Mouse (Mus musculus): ENCODE data around the gene Kcnip1. TPM values are rescaled to one million over a fixed set of nuclear protein-coding genes. Genes with fewer than 3 reads are reported as not detected.

The Kcnip1 gene
- total RNA-seq (2021) = not detected
- long read RNA-seq, experiment 1 = 0 reads
- long read RNA-seq, experiment 2 = 0 reads

DNA sequence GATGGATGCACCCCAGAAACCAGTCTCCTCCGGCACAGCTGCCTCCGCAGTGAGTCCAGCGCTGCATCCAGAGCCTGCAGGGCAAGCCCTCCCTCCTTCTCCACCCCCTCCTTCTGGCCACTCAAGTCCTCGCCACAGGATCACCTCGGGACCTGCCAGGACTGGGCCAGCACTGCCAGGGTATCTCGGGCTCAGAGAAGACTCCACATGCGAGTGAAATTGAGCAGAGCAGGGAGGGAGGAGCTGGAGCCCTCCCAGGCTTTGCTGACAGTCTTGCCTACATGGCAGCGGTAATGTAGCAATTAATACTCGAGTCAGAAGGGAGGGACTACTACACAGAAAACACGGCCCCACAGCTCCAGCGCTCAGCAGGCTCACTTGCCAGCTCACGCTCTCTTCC lies at the start of gene Kcnip1:
Gene Kcnip1 (minus strand): TSS at position 215 of the 400 bp plus-strand sequence.
- peak; percentile 77 for DNase-seq

GRCm38 (mm10) chr11:34040061-34040460 lies 47.1 kb upstream of the Kcnip1 start:
- DNase-seq = no peak

GRCm38 (mm10) chr11:34035909-34036658 lies 43.1 kb upstream of the Kcnip1 start:
- DNase-seq = no peak

- DNase-seq = no peak
Measured at GRCm38 (mm10) chr11:34034794-34035193, 41.8 kb upstream of the Kcnip1 start.

DNA sequence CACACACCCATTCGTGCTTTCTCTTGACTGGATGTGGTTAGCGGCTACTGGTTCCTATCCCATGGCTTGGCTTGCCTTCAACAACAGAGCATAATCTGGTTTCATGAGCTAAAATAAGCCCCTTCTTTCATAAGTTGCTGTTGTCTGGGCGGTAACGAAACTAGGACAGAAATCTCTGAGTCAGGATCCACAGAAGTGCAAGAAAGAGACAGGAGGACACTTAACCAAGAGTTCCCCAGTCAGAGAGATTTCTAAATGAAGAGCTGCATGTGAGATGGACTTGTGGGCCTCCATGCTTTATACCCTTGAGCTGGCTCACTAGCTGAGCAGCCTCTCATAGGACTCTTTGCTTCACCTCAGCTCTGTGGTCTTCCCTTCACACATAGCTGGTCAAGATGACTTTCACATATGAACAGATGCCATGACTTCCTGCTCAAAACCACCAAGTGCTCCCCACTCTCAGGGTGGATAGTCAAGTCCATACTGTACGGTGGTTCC lies 41.1 kb upstream of the Kcnip1 start:
- no peak for DNase-seq

GRCm38 (mm10) chr11:34031015-34031805 lies 38.3 kb upstream of the Kcnip1 start:
- no peak for DNase-seq

DNA sequence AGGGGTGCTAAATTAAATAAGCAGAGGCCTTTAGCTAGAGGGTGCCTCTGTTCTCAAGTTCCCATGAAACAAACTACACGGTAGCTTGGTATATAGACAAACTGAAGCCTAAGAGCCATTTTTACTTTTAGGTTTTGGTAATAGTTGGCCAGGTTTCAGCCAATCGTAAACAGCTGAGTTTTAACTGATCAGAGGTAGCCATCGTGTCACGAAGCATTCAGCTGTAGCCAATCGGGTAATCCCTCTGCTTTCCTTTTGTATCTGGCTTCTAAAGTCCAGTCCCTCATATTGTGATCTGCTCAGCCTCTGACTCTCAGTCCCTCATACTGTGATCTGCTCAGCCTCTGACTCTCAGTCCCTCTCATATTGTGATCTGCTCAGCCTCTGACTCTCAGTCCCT lies 36.7 kb upstream of the Kcnip1 start:
- no peak for DNase-seq

- no peak for DNase-seq
Measured at GRCm38 (mm10) chr11:34025091-34025490, 32.1 kb upstream of the Kcnip1 start.

DNA sequence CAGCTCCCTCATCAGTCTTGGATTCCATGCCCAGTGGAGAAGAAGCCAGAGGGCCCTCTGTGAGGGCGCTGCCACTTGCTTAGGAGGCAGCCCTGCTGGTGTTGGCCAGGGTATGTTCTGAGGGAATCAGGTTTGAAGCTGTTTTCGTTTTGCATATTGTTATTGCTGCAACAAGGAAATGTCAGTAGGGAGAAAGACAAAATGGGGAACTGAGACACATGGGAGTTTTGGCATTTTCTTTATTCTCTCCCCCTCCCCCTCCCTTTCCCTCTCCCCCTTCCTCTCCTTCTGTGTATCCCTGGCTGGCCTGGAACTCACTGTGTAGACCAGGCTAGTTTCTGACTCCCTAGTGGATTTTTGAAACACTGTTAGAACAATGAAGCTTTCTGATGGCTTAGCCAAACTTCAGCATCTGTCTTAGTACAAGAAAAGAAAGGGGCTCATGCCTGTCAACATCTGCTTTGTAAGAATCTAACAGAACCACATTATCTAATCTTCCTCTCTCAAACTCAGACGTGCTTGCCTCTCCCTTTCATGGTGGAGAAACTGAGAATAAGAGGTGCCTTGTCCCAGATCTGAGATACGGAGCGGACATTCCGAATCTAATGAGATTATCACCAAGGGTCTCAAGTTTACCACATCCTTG lies 19.2 kb upstream of the Kcnip1 start:
- DNase-seq = no peak

DNA sequence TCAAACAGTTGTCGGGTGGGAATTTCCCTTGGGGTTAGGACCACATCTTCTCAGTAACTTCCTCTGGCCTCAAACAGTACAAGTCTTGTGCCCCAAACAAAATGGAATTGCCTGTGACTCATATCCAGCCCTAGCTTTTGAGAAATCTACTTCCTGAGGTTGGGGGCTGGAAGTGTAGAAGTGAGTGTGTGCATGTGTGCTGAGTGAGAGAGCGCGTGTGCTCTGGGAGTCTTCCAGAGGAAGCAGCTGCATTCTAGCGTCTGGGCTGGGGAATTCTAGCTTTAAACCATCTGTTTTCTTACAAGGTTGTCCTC lies 17.9 kb upstream of the Kcnip1 start:
- peak; percentile 35 for DNase-seq

- DNase-seq = peak; percentile 10
Measured at GRCm38 (mm10) chr11:34010133-34010858, 17.3 kb upstream of the Kcnip1 start.

- DNase-seq = no peak
Measured at GRCm38 (mm10) chr11:34009316-34010087, 16.6 kb upstream of the Kcnip1 start.

GRCm38 (mm10) chr11:34008702-34009101 lies 15.8 kb upstream of the Kcnip1 start:
- peak; percentile 18 for DNase-seq

DNA sequence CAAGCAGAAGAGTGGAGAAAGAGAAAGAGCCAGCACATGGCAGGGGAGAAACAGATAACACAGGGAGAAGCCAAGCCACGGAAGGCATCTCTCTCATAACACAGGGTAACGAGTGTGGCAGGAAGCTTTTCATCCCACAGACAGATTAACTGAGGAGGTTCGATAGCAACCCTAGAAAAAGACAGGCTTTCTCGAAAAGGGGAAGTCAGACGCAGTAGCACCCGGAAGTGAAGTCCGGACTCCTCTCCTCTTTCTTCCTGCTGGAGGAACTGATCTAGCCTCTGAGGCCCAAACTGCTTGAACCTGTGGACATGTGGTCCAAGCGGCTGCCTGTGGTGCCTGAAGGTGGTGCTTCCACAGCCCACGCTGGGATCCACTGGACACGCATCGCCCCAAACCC lies 15.3 kb upstream of the Kcnip1 start:
- DNase-seq = no peak

DNA sequence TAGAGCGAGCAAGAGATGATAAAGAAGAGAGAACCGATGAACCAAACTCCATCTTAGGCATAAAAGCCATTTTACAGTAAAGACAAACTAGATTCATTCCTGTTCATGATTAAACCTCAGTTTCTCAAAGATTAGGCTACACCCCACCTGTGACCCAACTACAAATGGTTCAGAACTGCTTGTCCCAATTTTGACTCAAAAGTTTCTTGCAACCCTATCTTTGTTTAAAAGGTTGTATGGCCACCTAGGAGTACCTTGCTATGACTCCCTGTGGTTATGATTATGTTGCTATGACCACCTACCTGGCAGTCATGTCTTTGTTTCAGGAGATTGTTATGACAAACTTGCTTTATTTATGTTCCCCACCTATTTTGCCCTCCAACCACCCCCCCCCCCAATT lies 14.7 kb upstream of the Kcnip1 start:
- DNase-seq = no peak

DNA sequence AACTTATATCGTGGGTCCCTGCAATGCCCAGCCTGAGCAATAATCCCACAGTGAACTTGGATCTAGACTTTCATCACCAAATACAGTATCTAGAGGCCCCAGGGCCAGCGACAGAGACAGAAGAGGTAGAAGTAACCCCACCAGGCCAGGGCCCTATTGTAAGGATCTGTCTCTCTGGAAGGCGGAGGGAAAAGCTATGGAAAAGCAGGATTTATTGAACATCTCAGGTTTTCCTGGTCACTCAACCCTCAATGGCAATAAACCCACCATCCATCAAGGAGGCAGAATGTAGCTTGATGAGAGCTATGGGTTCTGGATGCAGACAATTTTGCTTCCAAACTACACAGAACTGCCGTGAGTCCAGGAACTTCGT lies 9.6 kb upstream of the Kcnip1 start:
- DNase-seq = no peak

- peak; percentile 26 for DNase-seq
Measured at GRCm38 (mm10) chr11:34001938-34002592, 9.1 kb upstream of the Kcnip1 start.

- no peak for DNase-seq
Measured at GRCm38 (mm10) chr11:34000416-34000815, 7.5 kb upstream of the Kcnip1 start.

DNA sequence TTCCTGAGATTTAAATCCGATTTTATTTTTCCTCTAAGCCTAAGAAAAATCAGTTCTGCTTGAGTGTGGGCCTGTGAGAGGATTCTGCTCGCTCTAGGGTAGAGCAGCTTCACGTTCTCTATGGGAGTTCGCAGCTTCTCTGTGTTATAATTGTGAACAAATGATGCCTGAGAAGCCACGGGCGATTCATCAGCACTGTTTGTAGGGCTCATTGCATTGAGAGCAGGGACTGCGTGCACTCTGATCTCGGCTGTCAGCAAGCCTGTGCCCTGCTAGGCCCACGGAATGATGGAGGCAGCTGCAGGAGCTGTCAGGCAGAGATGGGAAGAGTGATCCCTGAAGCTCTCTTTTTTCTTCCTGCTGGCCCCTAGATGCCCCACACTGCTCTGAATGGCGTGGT lies 5.3 kb upstream of the Kcnip1 start:
- DNase-seq = no peak

DNA sequence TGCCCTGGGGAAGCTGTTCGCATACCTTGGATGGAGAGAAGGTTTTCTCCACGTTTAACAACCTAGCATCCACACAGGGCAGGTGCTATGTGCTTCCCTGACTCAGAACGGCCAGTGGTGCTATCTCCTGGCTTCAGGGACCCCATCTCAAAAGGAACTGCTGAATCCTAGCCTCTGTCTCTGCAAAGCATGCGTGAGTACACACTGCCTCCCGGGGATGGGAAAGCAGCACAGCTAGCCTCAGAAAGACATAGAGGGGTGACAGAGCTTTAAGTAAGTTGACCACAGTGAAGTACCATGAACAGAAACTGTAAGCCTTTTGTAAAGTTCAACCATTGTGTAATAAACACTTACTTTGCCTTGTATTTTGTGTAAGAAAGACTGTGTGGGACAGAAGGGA lies 544 bp upstream of the Kcnip1 start:
- no peak for DNase-seq

DNA sequence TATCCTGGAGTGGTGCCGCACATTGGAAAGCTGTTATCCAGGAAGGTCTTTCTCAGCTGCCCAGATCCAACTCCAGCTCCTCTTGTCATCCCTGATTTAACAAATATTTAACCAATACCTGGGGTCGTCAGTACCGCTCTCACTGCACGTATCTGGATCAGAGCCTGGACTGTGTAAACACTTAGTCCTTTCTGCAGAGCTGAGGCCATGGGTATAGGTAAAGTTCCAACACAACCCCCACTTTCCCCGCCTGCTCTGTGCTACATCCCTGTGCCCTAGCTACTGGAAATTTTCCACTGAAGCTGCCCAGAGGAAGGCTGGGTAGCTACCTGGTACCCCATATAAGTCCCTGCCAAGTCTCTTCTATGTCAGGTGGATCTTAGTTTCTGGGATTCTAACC lies 3.0 kb downstream of the Kcnip1 start:
- DNase-seq = no peak
